Mouse (Mus musculus): Measurements from ENCODE around the gene Vps29.
A peak's percentile ranks its signal among the peaks of the same experiment; 100 is the strongest.
"Not testable (repeated sequence)": the region's sequence is repeated elsewhere in the genome, so short reads cannot be mapped to it uniquely, and the experiment has no call there.

The Vps29 gene

DNA sequence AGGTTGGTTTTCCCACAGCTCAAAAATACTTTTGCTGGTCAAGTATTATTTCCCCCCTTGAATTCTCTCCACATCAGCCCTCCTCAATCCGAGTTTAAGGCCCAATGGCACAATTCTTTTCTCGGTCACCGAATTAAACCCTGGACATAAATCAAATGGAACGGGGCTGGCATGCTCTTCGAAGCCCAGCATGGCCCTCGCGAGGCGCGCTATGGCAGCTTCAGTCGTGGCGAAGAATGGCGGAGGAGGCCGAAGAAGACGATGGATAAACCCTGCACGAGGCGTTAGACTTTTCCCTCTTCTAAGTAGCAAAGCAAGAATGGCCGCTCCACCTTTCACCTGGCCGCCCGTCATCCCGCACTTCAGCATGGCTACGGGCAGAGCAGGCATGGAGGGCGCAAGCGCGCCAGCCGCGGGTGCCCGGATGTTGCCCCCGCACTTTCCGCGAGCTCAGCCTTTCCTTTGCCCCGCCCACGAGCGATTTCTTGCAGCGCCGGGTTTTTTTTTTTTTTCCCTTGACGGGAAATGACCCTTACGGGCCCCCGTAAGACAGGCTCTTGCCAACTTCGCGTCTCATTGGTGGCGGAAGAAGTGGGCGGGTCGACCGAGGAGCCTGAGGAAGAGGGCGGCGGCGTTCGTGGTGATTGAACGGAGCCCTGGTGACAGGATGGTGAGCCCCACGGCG lies at the start of gene Vps29, which contains the start of gene Rad9b:
Gene Vps29 (plus strand): TSS at position 563 of the 685 bp plus-strand sequence.
Gene Rad9b (minus strand): TSS at position 427 of the 685 bp plus-strand sequence.
- DNase-seq (ENCODE audit: low spot score in 2 of 2): peak; percentile 99 to 100

DNA sequence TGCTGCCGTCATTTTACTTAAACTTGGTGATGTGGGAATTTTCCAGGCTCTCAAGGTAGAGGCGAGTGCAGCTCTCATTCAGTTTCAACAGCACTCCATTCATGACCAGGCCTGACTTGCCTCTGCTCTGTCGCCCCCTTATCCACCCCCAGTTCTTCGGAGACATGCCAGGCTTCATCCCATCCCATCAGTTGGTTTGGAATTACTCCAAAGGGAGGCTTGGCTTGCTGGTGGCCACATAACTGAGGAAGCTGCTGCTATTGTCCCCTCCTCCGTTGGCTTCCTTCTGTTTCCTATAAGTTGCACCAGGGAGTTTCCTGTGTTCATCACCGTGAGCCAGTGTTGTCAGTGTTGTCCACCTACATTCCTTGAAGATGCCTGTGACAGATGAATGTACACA lies 49.6 kb upstream of the Vps29 start:
- DNase-seq (ENCODE audit: low spot score in 2 of 2): no peak

DNA sequence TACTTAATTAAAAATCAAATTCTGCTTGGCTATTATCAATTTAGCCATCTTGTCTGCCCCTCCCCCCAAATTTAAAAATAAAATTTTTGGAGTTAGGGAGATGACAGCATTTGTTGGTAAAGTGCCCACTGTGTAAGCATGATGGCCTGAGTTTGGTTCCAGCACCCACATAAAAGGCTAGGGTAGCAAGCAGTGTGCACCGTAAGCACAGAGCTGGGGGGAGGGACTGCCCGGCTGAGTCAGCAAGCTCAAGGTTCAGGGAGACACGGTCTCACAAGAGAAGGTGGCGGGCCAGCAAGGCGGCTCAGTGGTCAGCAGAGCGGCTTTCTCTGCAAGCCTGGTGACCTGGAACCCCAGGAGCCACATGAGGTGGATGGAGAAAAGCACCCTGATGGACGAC lies 48.7 kb upstream of the Vps29 start:
- no peak for DNase-seq (ENCODE audit: low spot score in 2 of 2)

DNA sequence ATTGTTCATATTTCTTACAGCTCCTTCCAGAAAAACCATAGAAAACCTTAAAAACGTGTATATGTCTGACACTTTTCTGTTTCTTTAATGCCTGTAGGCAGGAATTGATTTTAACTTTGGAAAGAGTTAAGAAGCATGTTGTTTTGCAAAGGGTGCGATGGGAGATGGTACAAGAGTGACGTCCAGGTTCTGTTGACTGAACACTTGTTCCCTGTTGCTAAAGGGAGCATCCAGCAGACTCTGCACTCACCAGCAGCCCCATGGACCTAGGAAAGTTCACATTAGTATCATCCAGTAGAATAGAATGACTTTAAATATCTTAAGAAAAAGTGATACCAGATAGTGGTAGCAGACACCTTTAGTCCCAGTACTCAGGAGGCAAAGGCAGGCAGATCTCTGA lies 47.6 kb upstream of the Vps29 start:
- no peak for DNase-seq (ENCODE audit: low spot score in 2 of 2)

DNA sequence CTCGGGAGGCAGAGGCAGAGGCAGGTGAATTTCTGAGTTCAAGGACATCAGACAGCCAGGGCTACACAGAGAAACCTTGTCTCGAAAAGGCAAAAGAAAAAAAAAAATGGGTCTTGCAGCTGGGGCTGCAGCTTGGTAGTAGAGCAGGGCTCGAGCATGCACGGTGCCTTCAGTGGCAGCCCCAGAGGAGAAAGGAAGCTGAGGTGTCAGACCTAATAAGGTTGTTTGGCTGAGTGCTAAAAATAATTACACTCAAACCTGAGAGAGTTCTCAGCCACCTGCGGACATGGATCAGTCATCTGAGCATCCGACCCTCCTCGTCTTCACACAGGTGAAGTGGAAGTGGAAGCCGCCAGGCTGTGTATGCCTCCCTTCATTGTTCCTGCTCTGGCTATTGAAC lies 43.5 kb upstream of the Vps29 start:
- DNase-seq (ENCODE audit: low spot score in 2 of 2): no peak

DNA sequence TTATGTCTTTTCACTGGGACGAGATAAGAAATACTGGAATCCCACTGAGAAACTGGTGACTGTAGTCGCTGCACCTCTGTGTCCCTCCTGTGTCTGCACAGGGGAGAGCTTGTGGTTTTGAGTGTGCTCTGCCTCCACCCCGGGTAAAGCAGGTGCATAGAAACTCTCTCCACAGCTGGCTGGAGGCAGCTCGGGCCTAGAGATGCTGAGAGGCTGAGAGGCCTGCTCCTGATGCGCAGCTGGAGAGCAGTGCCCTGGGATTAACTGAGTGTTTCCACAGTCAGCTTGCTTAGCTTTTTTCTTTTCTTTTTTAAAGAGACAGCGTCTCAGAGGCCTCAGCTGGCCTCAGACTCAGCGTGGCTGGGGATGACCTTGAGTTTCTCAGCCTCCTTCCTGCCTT lies 42.5 kb upstream of the Vps29 start:
- DNase-seq (ENCODE audit: low spot score in 2 of 2): no peak

DNA sequence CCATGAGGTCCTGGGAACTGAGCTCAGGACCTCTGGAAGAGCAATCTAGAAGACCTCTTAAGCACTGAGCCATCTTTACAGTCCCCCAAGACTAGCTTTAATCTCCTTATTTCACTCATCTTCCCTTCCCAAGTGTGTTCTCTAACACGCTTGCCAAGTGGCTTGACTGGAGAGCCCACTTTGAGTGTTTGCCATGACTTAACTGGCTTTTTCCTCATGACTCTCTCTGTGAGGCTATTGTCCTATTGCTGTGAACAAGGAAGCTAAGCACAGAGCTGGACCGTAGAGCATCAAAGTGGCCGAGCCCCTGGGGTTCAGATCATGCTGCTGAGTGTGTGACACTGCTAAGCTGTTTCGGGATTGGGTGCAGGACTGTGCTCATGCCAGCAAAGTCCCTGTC lies 41.8 kb upstream of the Vps29 start:
- DNase-seq (ENCODE audit: low spot score in 2 of 2): no peak

DNA sequence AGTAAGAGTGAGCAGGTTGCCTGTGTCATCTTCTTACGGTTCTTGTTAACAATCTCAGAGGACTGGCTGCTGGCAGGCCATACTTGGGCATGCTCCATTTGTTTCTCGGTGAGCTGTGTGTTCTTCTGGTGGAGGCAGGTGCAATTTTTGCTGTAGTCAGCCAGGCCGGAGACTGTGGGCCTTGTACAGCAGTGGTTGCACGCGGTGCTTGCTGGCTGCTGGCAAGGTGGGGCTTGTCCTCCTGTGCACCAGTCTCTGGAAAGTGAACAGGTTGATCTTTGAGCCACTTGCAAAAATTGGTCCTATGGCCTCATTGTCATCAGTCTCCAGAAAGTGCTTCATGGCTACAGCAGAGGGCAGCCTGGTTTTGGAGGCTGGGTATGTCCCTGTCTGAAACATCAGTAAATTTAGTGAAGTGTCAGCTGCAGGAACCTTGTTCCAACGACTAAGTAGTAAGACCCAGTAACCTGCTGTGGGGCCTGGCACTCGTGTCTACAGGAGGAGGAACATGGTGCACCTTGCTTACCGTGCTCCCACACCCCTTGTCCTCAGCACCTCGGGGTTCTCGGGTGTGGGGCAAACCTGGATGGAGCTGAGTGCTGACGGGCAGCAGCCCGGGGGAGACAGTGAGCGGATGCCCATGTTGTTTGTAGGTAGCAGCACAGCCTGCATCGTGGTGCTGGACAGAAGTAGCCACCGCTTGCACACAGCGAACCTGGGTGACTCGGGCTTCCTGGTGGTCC lies 41.1 kb upstream of the Vps29 start:
- no peak for DNase-seq (ENCODE audit: low spot score in 2 of 2)

DNA sequence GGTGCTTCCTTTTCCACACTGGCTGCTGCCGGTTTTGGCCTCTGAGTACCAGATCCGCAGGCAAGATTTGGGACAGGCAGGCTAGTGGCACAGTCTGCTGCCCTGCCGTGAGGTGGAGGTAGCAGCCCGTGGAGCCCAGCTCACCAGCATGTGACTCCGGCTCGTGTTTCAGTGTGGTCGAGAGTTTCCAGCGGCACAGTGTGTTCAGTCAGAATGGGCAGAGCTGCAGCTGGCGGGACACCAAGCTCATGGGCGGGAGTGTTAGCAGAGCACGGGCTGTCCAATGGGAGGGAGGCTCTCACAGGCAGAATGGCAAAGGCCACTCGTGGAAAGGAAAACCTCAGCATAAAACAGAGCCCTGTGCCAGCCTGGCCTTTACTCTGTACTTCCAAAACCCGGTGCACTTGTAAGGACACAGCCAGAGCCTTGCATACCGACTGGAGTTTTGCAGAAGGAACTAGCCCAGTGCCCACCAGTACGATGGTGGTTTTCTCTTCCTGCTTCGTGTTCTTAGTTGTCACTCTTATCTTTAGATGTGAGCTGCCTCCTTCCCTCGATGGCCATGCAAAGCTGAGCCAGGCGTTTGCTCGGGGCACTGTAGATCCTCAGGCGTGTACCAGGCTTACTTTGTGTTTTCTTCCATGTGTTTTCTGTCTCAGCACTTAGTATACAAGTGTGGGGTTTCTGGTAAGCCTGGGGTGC lies 39.1 kb upstream of the Vps29 start:
- peak; percentile 93 for DNase-seq (ENCODE audit: low spot score in 2 of 2)

DNA sequence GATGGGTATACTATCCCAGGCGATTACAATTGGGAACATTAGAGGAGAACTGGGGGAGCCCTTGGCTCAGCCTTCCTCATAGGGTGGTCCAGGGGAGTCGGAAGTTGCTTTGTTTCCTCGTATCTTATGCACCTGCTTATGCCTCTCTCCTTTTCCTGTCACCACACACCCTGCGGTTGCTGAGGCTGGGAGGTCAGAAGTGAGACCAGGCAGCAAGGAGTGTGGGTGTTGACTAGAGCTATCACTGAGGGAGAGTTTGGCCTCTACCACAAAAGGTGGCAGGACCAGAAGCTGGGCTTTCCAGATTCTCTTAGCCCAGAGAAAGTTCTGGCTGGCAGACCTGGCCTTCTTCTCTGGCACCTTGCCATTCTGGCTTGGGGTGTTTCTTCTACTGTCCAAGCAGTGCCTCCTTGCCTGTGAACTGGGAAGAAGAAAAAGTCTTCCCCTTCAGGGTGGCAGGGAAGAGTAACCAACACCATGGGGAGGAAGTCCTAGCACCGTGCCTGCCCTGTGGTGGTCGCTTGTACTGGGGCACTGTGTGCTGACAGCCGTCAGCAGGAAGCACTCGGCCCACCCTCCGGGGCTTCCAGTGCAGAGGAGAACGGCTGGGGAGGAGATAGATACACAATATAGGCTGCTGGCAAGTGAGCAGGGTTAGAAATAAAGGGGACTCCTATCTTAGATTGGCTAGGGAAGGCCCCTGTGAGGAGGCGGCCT lies 36.7 kb upstream of the Vps29 start:
- peak in 1 of 2 experiments; percentile 66 for DNase-seq (ENCODE audit: low spot score in 2 of 2)

DNA sequence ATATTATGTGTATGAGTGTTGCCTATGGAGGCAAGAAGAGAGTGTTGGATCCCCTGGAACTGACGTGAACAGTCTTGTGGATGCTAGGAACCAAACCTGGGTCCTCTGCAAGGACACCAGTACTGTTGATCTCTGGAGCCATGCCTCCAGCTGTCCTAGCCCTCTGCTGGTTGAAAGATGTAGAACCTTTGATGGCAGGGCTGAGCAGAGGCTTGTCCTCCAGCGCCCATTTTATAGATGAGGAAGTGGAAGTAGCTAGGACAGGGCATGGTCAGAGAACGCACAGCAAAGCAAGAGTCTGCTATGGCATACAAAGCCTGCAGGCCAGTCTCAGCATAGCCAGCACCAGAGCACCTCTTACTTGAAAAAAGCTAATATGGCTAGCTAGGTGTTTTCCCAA lies 36.1 kb upstream of the Vps29 start:
- DNase-seq (ENCODE audit: low spot score in 2 of 2): no peak

DNA sequence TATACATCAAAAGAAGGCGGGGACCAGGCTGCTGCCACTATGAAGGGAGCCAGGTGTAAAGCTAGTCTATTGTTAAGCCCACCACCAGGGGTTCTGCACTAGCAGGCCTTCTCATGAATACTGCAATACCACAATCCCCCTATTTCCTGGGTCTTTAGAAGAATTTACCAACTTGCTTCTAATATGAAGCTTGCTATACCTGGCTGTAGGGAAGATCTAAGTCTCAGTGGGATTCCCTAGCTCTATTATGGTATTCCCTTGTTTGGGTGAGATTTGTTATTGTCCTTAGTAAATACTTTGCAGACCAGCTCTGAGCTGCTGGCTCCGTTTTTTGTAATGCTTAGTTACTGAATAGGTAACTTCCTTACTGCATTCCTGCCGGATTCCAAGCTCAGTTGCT lies 35.2 kb upstream of the Vps29 start:
- DNase-seq (ENCODE audit: low spot score in 2 of 2): not testable (repeated sequence)

DNA sequence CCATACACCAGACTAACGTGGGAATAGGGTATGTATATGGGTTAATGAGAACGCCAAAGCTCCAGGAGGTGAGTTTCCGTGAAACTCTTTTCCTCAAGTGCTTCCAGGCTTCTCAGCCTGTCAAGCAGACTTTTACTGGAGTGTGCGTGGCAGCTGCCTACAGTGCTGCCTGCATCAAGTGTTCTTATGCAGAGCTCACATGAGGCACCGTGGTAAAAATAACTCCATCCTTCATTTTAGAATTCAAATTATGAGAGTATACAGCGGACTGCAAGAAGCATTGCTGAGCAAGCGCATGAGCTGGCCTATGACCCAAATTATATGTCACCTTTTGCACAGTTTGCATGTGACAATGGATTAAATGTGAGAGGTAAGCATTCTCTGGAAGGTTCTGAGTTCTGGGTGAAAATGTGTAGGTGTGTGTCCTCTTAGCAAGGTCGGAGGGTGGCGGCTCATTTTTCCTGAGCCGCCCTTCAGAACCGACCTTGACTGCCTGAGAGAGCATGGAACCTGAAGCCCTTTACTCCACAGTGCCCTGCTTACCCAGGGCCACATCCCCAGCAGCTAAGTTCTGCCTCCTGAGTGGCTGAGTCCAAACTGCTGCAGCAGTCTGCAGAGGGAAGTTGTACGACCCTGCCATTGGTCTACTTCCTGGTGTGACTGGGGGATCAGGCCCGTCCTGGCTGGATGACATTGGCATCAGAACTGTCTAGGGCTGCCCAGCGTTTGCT lies 34.5 kb upstream of the Vps29 start:
- peak in 1 of 2 experiments; percentile 78 for DNase-seq (ENCODE audit: low spot score in 2 of 2)

DNA sequence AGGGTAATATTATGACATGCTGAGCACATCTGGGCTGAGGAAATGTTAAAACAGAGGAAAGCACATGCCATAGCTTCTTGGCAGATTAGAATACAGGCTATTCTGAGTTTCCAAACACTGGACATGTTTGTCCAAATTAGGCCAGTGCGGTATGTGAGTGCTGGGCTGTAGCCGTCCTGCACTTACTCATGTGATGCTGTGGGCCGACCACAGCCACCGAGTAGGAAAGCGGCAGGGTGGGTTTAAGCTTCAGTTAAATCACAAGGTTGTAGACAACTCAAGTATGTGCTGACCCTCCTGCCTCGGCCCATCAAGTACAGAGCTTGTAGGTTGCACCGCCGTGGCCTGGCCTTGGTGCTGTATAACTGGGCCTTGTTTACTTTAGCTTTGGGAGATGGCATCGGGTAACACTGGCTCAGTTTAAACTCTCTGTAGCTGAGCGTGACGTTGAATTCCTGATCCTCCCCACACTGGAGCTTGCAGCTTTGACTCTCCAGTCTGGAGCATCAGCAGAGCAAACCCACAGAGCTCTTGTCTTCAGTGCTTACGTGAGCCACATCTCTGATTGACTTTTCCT lies 33.9 kb upstream of the Vps29 start:
- DNase-seq (ENCODE audit: low spot score in 2 of 2): no peak

DNA sequence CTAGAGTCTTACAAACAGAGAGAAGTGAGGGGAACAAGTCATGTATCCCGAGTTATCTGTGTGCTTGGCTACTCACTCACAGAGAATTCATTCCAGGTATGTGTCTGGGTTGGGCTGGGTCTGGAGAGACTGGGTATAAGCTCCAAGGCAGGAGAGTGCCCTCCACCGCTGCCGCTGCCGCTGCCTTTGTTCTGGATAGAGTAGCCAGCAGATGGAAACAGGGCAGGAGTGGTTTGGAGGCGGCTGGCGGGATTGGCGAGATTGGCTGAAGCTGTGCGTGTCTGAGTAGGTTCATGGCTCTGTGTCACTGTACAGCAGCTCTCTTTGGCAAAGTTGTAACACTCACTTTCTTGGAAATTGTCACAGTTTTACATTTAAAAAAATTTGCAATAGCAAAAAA lies 30.6 kb upstream of the Vps29 start:
- DNase-seq (ENCODE audit: low spot score in 2 of 2): no peak

DNA sequence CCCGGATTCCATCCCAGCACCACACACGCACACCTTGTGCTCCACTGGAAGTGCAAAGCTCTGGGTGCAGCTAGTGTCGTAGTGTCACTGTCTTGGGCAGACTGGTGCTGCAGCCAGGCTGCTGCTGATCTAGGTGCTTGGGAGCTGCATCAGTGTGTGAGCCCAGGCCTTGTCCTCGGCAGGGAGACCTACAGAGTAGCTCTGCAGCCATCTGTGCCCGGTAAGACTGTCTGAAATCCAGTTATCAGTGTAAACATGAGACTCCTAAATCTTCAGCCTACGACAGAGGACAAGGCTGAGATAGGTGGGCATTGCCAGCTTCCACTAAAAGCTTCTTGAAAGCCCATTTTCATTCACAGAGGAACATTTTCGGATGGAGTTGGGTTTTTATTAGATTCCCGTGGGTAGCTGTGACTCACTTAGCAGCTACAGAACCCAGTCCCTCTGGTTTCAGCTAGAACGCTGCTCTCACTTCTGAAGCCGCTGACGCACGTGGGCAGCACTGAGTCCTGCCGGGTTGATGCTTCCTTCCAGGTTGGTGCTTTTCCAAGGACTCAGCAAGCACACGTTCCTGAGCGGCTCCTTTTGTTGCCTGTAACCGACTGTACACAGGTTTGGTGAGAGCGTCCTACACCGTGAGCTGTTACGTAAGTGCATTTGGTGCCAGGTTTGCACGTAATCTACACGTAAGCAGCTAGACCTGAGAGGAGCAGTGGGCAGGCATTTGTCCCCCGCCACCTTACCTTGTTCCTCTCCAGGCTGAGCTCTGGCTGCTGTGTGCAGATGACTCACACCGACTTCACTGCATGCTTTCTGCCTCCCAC lies 29.3 kb upstream of the Vps29 start:
- DNase-seq (ENCODE audit: low spot score in 2 of 2): peak; percentile 86 to 91

DNA sequence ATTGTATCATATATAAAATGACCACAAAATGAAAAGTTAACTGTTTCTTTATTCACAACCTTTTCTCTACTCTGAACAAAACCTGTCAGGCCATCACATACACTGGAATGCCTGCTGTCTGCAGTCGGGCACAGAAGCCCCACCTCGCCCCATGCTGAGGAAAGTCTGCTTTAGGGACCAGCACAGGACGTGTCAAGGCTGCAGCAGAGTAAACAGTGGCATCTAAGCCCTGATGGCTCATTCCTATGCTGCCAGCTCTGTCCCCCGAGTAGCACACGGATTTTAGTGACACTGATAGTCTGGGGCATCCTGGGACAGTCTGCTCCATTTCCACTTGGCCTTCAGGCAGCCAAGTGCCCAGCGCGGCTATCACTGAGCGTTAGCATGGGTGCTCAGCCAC lies 28.7 kb upstream of the Vps29 start:
- no peak for DNase-seq (ENCODE audit: low spot score in 2 of 2)

DNA sequence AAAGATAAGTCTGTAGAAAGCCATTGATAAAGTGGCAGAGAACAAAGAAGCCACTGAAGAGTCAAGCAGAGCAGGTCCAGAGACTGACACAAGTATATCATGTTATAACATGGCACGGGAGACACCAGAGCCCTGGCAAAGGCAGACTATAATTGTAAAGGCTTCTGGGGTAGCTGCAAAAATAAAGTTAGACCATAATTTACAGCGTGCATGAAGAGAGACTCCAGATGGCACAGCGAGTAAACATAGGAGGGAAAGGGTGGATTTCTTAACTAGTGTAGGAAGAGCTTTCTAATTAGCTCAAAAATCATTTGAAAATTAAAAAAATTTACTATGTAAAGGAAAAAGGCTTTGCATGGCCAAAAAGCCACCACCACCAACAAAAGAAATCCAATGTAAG lies 26.9 kb upstream of the Vps29 start:
- DNase-seq (ENCODE audit: low spot score in 2 of 2): no peak

DNA sequence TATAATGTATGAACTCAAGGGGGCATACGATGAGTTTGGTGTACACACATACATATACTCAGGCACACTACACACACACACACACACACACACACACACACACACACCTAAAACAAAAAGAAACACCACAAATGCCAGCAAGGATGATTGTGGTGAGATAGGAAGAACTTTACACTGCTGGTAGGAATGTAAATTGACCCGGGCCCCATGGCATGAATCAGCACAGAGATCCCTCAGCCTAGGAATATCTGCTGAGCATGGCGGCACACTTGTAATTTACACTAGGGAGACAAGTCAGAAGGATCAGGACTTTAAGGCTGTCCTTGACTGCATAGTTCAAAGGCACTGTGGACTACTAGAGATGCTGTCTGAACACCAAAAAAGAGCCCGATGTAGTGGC lies 23.9 kb upstream of the Vps29 start:
- no peak for DNase-seq (ENCODE audit: low spot score in 2 of 2)

DNA sequence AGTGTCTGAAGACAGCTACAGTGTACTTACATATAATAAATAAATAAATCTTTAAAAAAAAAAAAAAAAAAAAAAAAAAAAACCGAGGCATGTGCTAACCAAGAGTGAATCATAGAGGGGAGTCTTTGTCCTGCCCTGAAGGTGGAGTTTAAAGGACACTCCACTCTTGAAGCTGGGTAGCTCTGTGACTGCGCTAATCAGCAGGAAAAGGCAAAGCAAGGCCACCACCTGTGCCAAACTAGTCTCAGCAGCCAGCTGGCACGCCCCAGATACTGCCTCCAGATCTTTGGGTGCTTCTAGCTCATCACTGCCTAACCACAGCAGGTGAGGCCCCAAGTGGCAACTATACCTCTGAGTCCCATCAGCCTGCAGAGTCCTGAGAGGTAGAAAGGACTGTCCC lies 19.5 kb upstream of the Vps29 start:
- DNase-seq (ENCODE audit: low spot score in 2 of 2): no peak
